Mouse (Mus musculus): ENCODE measurements around the gene Hoxd3. TPM values are rescaled to one million over a fixed set of nuclear protein-coding genes. Genes with fewer than 3 reads are reported as not detected.

Hoxd3 gene
- total RNA-seq, 2 experiments from 2014 or later, result not detected

- intact Hi-C loops (cut with DNase I), result loop anchor here (10.0 kb wide), 1 partner anchor 1460 kb away; the partner anchor contains the start of gene Sp9
- no peak for DNase-seq (ENCODE audit: low spot score in 2 of 2)
These were observed 23.5 kb downstream of the Hoxd3 start for GRCm38 (mm10) chr2:74734996-74735811.

- no peak for DNase-seq (ENCODE audit: low spot score in 2 of 2)
- intact Hi-C loops (cut with DNase I), result loop anchor here (10.0 kb wide), 1 partner anchor 1461 kb away; the partner anchor contains the start of gene Sp9
These were observed 24.3 kb downstream of the Hoxd3 start for GRCm38 (mm10) chr2:74735851-74736687.

DNA sequence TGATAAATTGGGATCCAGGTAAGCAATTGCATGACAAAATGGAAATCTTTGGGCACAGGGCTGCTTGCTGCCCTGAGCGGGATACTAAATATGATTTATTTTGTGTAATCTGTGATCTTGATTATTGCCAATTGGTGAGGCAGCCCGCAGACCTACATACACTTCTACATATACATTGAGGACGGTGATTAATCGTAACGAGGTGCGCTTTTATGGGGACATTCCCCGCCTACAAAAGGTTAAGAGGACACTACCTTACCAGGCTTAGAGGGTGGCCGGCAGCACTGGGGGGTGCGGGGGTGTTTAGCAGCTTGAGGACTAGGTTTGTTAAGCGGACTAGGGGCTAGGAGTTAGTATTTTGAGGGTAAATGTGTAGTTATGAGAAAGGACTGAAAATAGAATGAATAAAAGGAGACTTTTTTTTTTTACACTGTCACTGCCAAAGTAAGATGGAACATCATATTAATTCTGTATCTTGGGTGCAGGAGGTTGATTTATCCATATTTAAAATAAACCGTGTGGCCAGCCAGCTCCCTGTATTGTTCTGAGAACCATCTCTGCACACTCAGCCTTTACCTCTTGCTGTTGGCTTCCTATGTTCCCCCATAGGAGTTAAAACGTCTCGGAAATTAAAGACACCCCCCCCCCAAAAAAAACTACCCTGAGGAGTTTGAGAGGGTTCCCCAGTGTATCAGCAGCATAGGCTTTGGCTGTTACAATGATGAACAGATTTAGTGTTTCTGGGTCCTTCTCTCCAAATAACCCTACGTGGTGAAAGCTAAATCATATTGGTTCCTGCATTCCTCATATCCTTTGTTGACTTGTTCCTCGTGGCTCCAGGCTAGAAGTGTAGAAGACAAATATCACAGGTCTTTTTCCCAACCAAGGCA, 25.2 kb downstream of the Hoxd3 start:
- DNase-seq (ENCODE audit: low spot score in 2 of 2), result no peak
- intact Hi-C loops (cut with DNase I), result loop anchor here (10.0 kb wide), 1 partner anchor 1462 kb away; the partner anchor contains the start of gene Sp9

DNA sequence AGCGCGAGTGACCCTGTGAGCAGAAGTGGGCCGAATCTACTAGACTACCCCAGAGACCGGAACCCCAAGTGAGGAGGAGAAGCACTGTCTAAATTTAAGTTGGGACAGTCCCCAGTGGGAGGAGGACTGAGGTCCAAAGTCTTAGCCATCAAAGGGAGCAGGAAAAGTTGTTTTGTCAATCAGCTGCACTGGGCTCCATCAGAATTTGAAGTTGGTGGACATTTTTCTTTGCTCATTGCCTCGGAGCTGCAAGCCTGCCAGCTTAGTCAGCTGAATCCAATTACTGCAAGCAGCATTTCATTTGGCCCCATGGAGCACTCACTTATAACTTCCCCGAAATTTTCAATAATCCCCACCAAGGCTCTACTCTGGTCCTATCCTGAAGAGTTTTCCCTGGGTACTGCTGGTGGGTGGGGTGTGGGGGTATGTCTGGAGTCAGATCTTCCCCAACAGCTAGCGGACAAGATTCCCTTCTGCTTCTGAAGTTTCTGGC, 25.9 kb downstream of the Hoxd3 start:
- DNase-seq (ENCODE audit: low spot score in 2 of 2), result no peak
- intact Hi-C loops (cut with DNase I), result loop anchor here (10.0 kb wide), 1 partner anchor 1463 kb away; the partner anchor contains the start of gene Sp9

GRCm38 (mm10) chr2:74738623-74739475, 27.1 kb downstream of the Hoxd3 start:
- DNase-seq (ENCODE audit: low spot score in 2 of 2), result no peak
- intact Hi-C loops (cut with DNase I), result loop anchor here (10.0 kb wide), 1 partner anchor 1464 kb away; the partner anchor contains the start of gene Sp9

- DNase-seq (ENCODE audit: low spot score in 2 of 2), result no peak
- intact Hi-C loops (cut with DNase I), result loop anchor here (10.0 kb wide), 1 partner anchor 1465 kb away; the partner anchor contains the start of gene Sp9
These were observed 27.7 kb downstream of the Hoxd3 start for GRCm38 (mm10) chr2:74739476-74739800.

DNA sequence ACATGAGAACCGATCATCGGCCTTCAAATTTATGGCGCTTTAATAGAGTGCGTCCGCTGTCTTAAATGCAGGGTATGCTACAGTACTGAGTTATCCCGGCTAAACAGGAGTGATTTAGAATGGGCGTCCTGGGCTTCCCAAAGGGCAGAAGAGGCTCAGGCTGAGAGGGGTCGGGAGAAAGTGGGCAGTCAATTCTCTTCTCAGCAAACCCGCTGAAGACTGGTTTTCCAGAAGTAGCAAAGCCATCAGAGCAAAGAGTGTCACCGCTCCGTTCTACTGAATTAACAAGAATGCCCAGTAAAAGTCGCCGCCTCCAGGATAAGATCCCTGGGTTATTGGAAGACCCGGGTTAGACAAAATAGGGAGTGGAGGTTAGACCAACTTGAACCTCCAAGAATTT, 28.1 kb downstream of the Hoxd3 start:
- intact Hi-C loops (cut with DNase I), result loop anchor here (10.0 kb wide), 2 partner anchors 685 to 1465 kb away; partner anchors contain the start of gene Sp9
- DNase-seq (ENCODE audit: low spot score in 2 of 2), result no peak

DNA sequence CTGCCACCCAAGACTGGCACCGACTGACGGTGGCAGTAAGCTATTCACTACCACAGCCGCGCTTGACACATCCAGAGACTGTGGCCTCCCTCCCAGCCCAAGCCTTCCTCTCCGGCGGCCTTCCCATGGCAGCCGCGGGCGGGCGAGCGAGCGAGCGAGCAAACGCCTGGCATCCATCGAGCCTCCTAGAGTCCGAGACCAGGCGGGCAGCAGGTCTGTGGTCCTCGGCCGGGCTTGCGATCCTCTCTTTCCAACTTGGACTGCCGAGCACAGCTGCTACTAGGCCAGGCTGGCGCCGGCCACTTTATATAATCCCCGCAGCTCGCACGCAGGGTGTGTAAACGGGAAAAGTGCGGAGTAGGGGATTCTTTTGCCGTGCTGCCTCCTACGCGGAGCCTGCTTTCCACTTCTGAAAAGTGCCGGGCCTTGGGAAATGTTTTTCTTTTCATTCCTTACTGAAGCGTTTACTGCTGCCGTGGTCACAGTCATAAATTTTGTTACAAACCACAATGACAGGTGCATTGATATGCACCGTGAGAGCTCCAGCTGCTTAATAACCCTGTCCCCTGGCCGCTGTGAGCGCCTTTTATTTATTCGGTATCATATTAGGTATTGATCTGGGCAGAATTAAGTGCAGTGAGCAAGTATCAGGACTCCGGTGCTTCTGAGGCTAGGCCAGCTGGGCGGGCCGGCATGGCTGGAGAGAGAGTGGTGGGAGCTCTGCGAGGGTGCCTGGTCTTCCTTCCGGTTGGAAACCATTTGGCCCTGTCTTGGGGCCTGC, 28.8 kb downstream of the Hoxd3 start:
- intact Hi-C loops (cut with DNase I), result loop anchor here (10.0 kb wide), 1 partner anchor 684 kb away; no protein-coding TSS in a partner anchor

DNA sequence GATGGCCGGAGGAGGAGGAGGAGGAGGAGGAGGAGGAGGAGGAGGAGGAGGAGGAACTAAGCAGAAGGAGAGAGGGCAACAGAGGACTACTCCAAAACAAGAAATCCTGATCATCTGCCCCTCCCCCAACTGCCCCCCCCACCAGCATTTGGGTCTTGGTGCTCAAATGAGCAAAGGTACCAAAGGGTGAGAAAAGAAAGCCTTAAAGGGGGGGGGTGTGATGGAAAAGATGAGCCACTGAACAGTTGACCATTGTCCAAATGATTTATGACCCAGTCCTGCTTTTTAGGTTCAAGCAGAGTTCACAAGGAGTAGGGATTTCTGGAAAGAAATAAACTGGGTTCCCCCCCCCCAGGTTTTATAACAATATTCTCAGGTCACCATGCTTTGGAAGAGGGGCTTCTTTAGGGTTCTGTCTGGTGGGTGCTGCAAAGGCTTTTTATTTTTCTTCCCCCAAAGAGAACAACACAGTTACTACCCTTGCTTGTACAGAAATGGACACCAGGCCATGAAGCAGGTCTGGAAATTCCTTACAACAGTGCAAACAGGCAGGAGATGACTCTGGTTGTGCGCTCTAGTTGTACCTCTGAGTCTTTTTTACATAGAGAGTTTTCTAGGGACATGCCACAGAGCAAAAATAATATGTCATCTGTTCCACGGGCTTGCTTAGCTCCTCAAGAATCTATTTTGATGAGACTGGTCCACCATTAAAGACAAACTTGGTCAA, 29.7 kb downstream of the Hoxd3 start:
- intact Hi-C loops (cut with DNase I), result loop anchor here (10.0 kb wide), 1 partner anchor 683 kb away; no protein-coding TSS in a partner anchor
- DNase-seq (ENCODE audit: low spot score in 2 of 2), result no peak

More for the DNA sequence above, 28.8 kb downstream of the Hoxd3 start:
- DNase-seq (ENCODE audit: low spot score in 2 of 2), result no peak

- no peak for DNase-seq (ENCODE audit: low spot score in 2 of 2)
- intact Hi-C loops (cut with DNase I), result loop anchor here (10.0 kb wide), 1 partner anchor 683 kb away; no protein-coding TSS in a partner anchor
These were observed 30.2 kb downstream of the Hoxd3 start for GRCm38 (mm10) chr2:74741979-74742277.

DNA sequence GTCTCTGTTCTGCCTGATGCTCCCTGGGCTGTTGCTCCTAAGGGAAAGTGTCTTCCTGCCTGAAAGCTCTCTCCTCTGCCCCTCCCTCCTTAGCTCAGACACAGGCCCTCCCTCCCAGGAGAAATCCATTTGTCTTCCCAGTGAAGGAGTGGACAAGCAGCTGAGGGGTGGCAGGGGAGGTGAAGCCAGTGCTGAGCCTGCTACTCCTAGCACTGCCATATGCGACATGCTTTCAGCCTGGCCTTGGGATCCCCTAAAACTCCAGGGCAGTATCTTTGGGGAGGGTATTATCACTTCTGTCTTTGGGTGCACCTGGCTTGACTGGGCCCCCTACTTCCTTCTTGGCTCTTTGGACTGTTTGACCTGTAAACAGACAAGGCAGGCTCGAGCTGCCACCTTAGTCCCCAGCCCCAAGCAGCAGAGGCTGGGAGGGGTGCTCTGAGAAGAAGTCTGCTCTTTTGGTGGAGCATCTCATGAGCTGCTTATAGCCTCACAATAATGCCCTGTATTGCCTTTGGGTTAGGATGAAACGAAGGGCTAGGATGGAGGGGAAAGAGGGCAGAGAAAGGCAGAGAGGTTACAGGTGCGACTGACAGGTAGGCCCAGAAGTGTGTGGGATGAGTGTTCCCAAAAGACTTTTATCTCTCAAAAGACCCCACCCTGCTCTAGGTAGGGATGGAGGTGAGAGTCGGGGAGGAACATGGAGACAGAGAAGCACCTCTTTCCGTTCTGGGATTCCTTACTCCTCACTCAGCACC, 34.0 kb downstream of the Hoxd3 start:
- no peak for DNase-seq (ENCODE audit: low spot score in 2 of 2)
- intact Hi-C loops (cut with DNase I), result loop anchor here (5.0 to 10.0 kb wide), 2 partner anchors 93 to 679 kb away; no protein-coding TSS in a partner anchor

- intact Hi-C loops (cut with DNase I), result loop anchor here (5.0 to 10.0 kb wide), 2 partner anchors 94 to 678 kb away; no protein-coding TSS in a partner anchor
- DNase-seq (ENCODE audit: low spot score in 2 of 2), result no peak
These were observed 34.7 kb downstream of the Hoxd3 start for GRCm38 (mm10) chr2:74746298-74746921.

- intact Hi-C loops (cut with DNase I), result loop anchor here (5.0 to 10.0 kb wide), 2 partner anchors 95 to 678 kb away; no protein-coding TSS in a partner anchor
- DNase-seq (ENCODE audit: low spot score in 2 of 2), result no peak
These were observed 35.3 kb downstream of the Hoxd3 start for GRCm38 (mm10) chr2:74747006-74747405.

DNA sequence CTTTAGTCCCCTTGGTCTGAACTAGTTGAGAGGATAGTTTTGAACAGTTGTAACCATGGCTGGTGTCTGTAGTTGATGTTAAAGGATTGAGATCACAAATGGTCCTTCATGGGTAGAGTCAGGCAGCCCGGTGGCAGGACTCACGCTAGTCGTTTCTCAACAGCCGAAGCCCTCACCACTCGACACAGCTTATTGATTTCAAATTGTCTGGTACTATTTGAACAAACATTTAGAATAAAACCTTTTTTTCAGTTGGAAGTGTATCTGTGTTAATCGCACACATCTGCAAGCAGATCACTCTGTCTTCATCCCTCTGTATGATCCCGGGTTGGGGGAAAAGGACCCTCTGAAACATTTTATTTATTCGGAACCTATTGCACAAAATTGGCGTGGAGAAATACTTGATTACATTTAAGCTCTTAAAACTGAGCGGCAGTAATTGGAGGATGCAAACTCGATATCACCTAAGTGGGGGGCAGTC, 36.0 kb downstream of the Hoxd3 start:
- no peak for DNase-seq (ENCODE audit: low spot score in 2 of 2)
- intact Hi-C loops (cut with DNase I), result loop anchor here (5.0 to 10.0 kb wide), 2 partner anchors 95 to 677 kb away; no protein-coding TSS in a partner anchor

DNA sequence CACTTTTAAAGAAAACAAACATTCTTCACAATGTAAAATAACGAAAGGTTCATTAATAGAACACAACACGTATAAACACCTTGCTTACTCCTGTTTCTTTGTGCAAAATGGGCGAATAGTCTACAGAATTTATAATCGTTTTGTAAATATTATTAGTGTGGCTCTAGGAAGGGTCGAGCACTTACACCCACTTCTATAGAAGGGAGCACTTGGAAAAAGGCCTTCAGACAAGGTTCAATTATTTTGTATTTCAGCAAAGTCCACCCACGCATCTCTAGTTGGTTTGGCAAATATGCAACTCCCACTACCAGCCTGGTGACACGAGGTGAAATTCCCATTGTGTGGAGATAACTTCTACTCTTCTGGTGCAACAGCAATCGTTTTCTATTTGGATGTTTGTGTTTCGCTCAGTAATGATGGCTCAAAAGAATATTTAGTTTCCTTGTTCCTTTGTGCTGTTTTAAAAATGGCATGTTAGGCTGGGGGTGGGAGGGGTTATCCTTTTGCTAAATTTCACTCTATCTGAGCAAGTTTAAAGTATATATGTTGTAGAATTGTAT, 36.8 kb downstream of the Hoxd3 start:
- intact Hi-C loops (cut with DNase I), result loop anchor here (5.0 to 10.0 kb wide), 2 partner anchors 96 to 676 kb away; no protein-coding TSS in a partner anchor

More for the DNA sequence above, 36.8 kb downstream of the Hoxd3 start:
- DNase-seq (ENCODE audit: low spot score in 2 of 2), result no peak

Measured in left cerebral cortex, postnatal 25 days (tissue).